Mouse (Mus musculus) erythroblast, embryonic 14.5 days (primary cell): ENCODE results near the gene Cdkl5.

Experiments
- GATA1 ChIP-seq: IDR thresholded peaks from 2 replicates; pipeline ENCODE4 v1.6.1; 2012; ENCODE audit warnings: low read length, inconsistent platforms, mixed read lengths
- TAL1 ChIP-seq: IDR thresholded peaks from 3 replicates; pipeline ENCODE4 v1.6.1; 2012; ENCODE audit warnings: low read length, inconsistent platforms, mixed read lengths

- TF ChIP-seq GATA1, result no peak
- no peak for TF ChIP-seq TAL1
Observed at GRCm38 (mm10) chrX:161030233-161030632, 35.7 kb upstream of the Cdkl5 start.
